Mouse (Mus musculus): Measurements from ENCODE around the gene Plac9b. TPM values are rescaled to one million over a fixed set of nuclear protein-coding genes. Genes with fewer than 3 reads are reported as not detected.
"Not testable (repeated sequence)": the region's sequence is repeated elsewhere in the genome, so short reads cannot be mapped to it uniquely, and the experiment has no call there.

Plac9b gene
- polyA plus RNA-seq, 1 experiment from 2014 or later, result 47.6 TPM

- not testable (repeated sequence) for H3K4me2 ChIP-seq (ENCODE audit: low read depth, low read length); ATAC-seq (ENCODE audit: low read depth); DNase-seq (ENCODE audit: low spot score); H3K9ac ChIP-seq (ENCODE audit: low read depth, low read length); H3K27me3 ChIP-seq (replicated peaks; ENCODE audit: control insufficient read depth, insufficient read depth, low read length); H3K4me1 ChIP-seq (ENCODE audit: control insufficient read depth, insufficient read depth, low read length); H3K36me3 ChIP-seq (ENCODE audit: control insufficient read depth, insufficient read depth, low read length); H3K9me3 ChIP-seq (ENCODE audit: control insufficient read depth, low read length); H3K27ac ChIP-seq (replicated peaks; ENCODE audit: low read depth, low read length); H3K4me3 ChIP-seq (ENCODE audit: low read depth, low read length)
- no CpG with 5 or more reads among the region's 6 CpGs for WGBS
These were observed 7.3 kb downstream of the Plac9b start for GRCm38 (mm10) chr14:26175028-26175427.

- not testable (repeated sequence) for H3K36me3 ChIP-seq (ENCODE audit: control insufficient read depth, insufficient read depth, low read length); H3K9me3 ChIP-seq (ENCODE audit: control insufficient read depth, low read length); H3K27ac ChIP-seq (replicated peaks; ENCODE audit: low read depth, low read length); H3K9ac ChIP-seq (ENCODE audit: low read depth, low read length); H3K4me3 ChIP-seq (ENCODE audit: low read depth, low read length); H3K27me3 ChIP-seq (replicated peaks; ENCODE audit: control insufficient read depth, insufficient read depth, low read length); DNase-seq (ENCODE audit: low spot score); H3K4me2 ChIP-seq (ENCODE audit: low read depth, low read length); H3K4me1 ChIP-seq (ENCODE audit: control insufficient read depth, insufficient read depth, low read length)
- ATAC-seq (ENCODE audit: low read depth), result peak; percentile 90
- WGBS, result no CpG with 5 or more reads among the region's 3 CpGs
These were observed 8.3 kb downstream of the Plac9b start for GRCm38 (mm10) chr14:26173955-26174354.

- H3K9ac ChIP-seq (ENCODE audit: low read depth, low read length); ATAC-seq (ENCODE audit: low read depth); H3K4me1 ChIP-seq (ENCODE audit: control insufficient read depth, insufficient read depth, low read length); H3K9me3 ChIP-seq (ENCODE audit: control insufficient read depth, low read length); H3K36me3 ChIP-seq (ENCODE audit: control insufficient read depth, insufficient read depth, low read length); H3K27ac ChIP-seq (replicated peaks; ENCODE audit: low read depth, low read length); H3K4me2 ChIP-seq (ENCODE audit: low read depth, low read length); H3K4me3 ChIP-seq (ENCODE audit: low read depth, low read length); H3K27me3 ChIP-seq (replicated peaks; ENCODE audit: control insufficient read depth, insufficient read depth, low read length); DNase-seq (ENCODE audit: low spot score): not testable (repeated sequence)
- WGBS, result no CpG with 5 or more reads among the region's 12 CpGs
These were observed 17.0 kb downstream of the Plac9b start for GRCm38 (mm10) chr14:26165266-26165665.

GRCm38 (mm10) chr14:26162423-26162822 is 19.9 kb downstream of the Plac9b start:
- not testable (repeated sequence) for H3K4me1 ChIP-seq (ENCODE audit: control insufficient read depth, insufficient read depth, low read length); H3K27me3 ChIP-seq (replicated peaks; ENCODE audit: control insufficient read depth, insufficient read depth, low read length); H3K9me3 ChIP-seq (ENCODE audit: control insufficient read depth, low read length); H3K9ac ChIP-seq (ENCODE audit: low read depth, low read length); H3K4me2 ChIP-seq (ENCODE audit: low read depth, low read length); DNase-seq (ENCODE audit: low spot score); H3K36me3 ChIP-seq (ENCODE audit: control insufficient read depth, insufficient read depth, low read length); H3K4me3 ChIP-seq (ENCODE audit: low read depth, low read length); H3K27ac ChIP-seq (replicated peaks; ENCODE audit: low read depth, low read length)
- ATAC-seq (ENCODE audit: low read depth), result 0 out of 2 replicates have a peak, but pooled peaks have one; percentile 17
- no CpG with 5 or more reads among the region's 5 CpGs for WGBS

GRCm38 (mm10) chr14:26161156-26161555 is 21.1 kb downstream of the Plac9b start:
- peak; percentile 76 for ATAC-seq (ENCODE audit: low read depth)
- H3K36me3 ChIP-seq (ENCODE audit: control insufficient read depth, insufficient read depth, low read length); H3K4me1 ChIP-seq (ENCODE audit: control insufficient read depth, insufficient read depth, low read length); H3K27me3 ChIP-seq (replicated peaks; ENCODE audit: control insufficient read depth, insufficient read depth, low read length); H3K4me2 ChIP-seq (ENCODE audit: low read depth, low read length); H3K27ac ChIP-seq (replicated peaks; ENCODE audit: low read depth, low read length); H3K4me3 ChIP-seq (ENCODE audit: low read depth, low read length); H3K9me3 ChIP-seq (ENCODE audit: control insufficient read depth, low read length); DNase-seq (ENCODE audit: low spot score); H3K9ac ChIP-seq (ENCODE audit: low read depth, low read length): not testable (repeated sequence)
- WGBS, result no CpG with 5 or more reads among the region's 9 CpGs

- H3K4me2 ChIP-seq (ENCODE audit: low read depth, low read length); H3K36me3 ChIP-seq (ENCODE audit: control insufficient read depth, insufficient read depth, low read length); H3K9ac ChIP-seq (ENCODE audit: low read depth, low read length); H3K4me1 ChIP-seq (ENCODE audit: control insufficient read depth, insufficient read depth, low read length); H3K4me3 ChIP-seq (ENCODE audit: low read depth, low read length); ATAC-seq (ENCODE audit: low read depth); H3K27ac ChIP-seq (replicated peaks; ENCODE audit: low read depth, low read length); DNase-seq (ENCODE audit: low spot score); H3K27me3 ChIP-seq (replicated peaks; ENCODE audit: control insufficient read depth, insufficient read depth, low read length); H3K9me3 ChIP-seq (ENCODE audit: control insufficient read depth, low read length): not testable (repeated sequence)
- WGBS, result no CpG with 5 or more reads among the region's 7 CpGs
These were observed 26.2 kb downstream of the Plac9b start for GRCm38 (mm10) chr14:26156032-26156431.

GRCm38 (mm10) chr14:26147095-26147494 is 35.2 kb downstream of the Plac9b start:
- peak; percentile 84 for ATAC-seq (ENCODE audit: low read depth)

GRCm38 (mm10) chr14:26119095-26119494 is 63.2 kb downstream of the Plac9b start:
- H3K27me3 ChIP-seq (replicated peaks; ENCODE audit: control insufficient read depth, insufficient read depth, low read length); DNase-seq (ENCODE audit: low spot score); H3K4me3 ChIP-seq (ENCODE audit: low read depth, low read length); H3K9ac ChIP-seq (ENCODE audit: low read depth, low read length); H3K36me3 ChIP-seq (ENCODE audit: control insufficient read depth, insufficient read depth, low read length); H3K4me1 ChIP-seq (ENCODE audit: control insufficient read depth, insufficient read depth, low read length); H3K27ac ChIP-seq (replicated peaks; ENCODE audit: low read depth, low read length); H3K9me3 ChIP-seq (ENCODE audit: control insufficient read depth, low read length); ATAC-seq (ENCODE audit: low read depth); H3K4me2 ChIP-seq (ENCODE audit: low read depth, low read length): not testable (repeated sequence)
- no CpG with 5 or more reads among the region's 7 CpGs for WGBS

More at GRCm38 (mm10) chr14:26147095-26147494, 35.2 kb downstream of the Plac9b start:
- H3K27ac ChIP-seq (replicated peaks; ENCODE audit: low read depth, low read length); H3K36me3 ChIP-seq (ENCODE audit: control insufficient read depth, insufficient read depth, low read length); DNase-seq (ENCODE audit: low spot score); H3K4me3 ChIP-seq (ENCODE audit: low read depth, low read length); H3K9ac ChIP-seq (ENCODE audit: low read depth, low read length); H3K9me3 ChIP-seq (ENCODE audit: control insufficient read depth, low read length); H3K4me2 ChIP-seq (ENCODE audit: low read depth, low read length); H3K27me3 ChIP-seq (replicated peaks; ENCODE audit: control insufficient read depth, insufficient read depth, low read length); H3K4me1 ChIP-seq (ENCODE audit: control insufficient read depth, insufficient read depth, low read length): not testable (repeated sequence)
- no CpG with 5 or more reads among the region's 2 CpGs for WGBS

- H3K9ac ChIP-seq (ENCODE audit: low read depth, low read length); DNase-seq (ENCODE audit: low spot score); H3K27me3 ChIP-seq (replicated peaks; ENCODE audit: control insufficient read depth, insufficient read depth, low read length); H3K9me3 ChIP-seq (ENCODE audit: control insufficient read depth, low read length); H3K4me2 ChIP-seq (ENCODE audit: low read depth, low read length); H3K36me3 ChIP-seq (ENCODE audit: control insufficient read depth, insufficient read depth, low read length); H3K4me3 ChIP-seq (ENCODE audit: low read depth, low read length); H3K4me1 ChIP-seq (ENCODE audit: control insufficient read depth, insufficient read depth, low read length); H3K27ac ChIP-seq (replicated peaks; ENCODE audit: low read depth, low read length): not testable (repeated sequence)
- no CpG with 5 or more reads among the region's 18 CpGs for WGBS
- peak; percentile 91 for ATAC-seq (ENCODE audit: low read depth)
These were observed 63.7 kb downstream of the Plac9b start for GRCm38 (mm10) chr14:26118550-26119000.
